Mouse (Mus musculus) cortical plate, adult 2 months (tissue): Measurements from ENCODE around the gene Zpr1.

ENCODE experiments used
- CTCF ChIP-seq: fragments of 200-500 bp; IDR thresholded peaks from 2 replicates; pipeline ENCODE4 v1.5.1; 2011; ENCODE audit warnings: mild to moderate bottlenecking, control low read depth, low read length; ENCODE audit not compliant: insufficient read depth; ENCODE audit errors: extremely low read depth
- POLR2A ChIP-seq: fragments of 200-500 bp; IDR thresholded peaks from 2 replicates; pipeline ENCODE4 v1.6.1; 2011; ENCODE audit warnings: mild to moderate bottlenecking, low read length, control low read depth; ENCODE audit not compliant: insufficient read depth; ENCODE audit errors: extremely low read depth

DNA sequence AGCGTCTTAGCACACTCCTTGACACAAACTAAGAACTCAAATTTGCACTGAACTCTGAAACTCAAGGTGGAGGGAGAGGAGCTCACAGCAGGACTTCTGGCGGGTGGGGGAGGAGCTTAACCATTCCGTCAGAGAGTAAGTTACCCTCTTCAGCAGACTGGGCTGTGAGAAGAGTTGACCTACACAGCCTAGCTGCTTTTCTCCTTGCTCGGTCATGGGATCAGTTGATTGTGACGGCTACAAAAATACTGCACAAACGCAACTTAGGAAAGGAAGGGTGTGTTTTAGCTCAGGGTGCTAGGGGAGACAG, 57.7 kb downstream of the Zpr1 start:
- TF ChIP-seq CTCF, result no peak
- TF ChIP-seq POLR2A, result no peak
